Mouse (Mus musculus): ENCODE data around the gene Galr3.

DNA sequence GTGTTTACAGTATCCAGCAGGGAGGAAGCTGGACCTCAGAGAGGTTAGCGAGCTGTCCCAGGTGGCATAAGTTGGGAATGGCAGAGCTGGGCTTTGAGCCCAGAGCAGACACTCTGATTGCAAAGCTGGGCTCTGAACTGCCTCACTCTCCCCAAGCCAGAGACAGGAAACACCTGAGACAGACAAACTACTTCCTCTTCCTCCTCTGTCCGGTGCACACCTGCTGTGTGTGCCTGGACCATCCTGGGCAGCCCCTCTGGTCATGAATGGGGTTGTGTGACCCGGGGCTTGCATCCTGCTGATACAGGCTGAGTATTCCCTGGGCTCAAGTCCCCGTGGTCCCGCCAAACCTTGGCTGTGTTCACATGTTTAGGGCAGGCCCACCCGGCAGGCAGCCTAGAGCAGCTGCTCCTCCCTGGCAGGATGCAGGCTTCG, 41.3 kb upstream of the Galr3 start:
- TF ChIP-seq CTCF (IDR thresholded peaks at IDR 0.05; ENCODE audit: low read depth, low read length) (no peak), POLR2A (IDR thresholded peaks at IDR 0.05; ENCODE audit: borderline replicate concordance, low read depth, low read length) (no peak)

Measured in bone marrow macrophage, adult 2 months (primary cell).